Mouse (Mus musculus) cerebellum, adult 2 months (tissue): ENCODE results near the gene Rps6ka2.

Experiments used
- CTCF ChIP-seq: fragments of 200-500 bp; IDR thresholded peaks from 2 replicates; pipeline ENCODE4 v1.5.1; 2011; ENCODE audit warnings: low read depth, mild to moderate bottlenecking, control low read depth, low read length, moderate library complexity, borderline replicate concordance; ENCODE audit not compliant: insufficient read depth
- POLR2A ChIP-seq: fragments of 200-500 bp; IDR thresholded peaks from 2 replicates; pipeline ENCODE4 v1.6.1; 2011; ENCODE audit warnings: low read length, control low read depth, borderline replicate concordance; ENCODE audit not compliant: insufficient read depth

DNA sequence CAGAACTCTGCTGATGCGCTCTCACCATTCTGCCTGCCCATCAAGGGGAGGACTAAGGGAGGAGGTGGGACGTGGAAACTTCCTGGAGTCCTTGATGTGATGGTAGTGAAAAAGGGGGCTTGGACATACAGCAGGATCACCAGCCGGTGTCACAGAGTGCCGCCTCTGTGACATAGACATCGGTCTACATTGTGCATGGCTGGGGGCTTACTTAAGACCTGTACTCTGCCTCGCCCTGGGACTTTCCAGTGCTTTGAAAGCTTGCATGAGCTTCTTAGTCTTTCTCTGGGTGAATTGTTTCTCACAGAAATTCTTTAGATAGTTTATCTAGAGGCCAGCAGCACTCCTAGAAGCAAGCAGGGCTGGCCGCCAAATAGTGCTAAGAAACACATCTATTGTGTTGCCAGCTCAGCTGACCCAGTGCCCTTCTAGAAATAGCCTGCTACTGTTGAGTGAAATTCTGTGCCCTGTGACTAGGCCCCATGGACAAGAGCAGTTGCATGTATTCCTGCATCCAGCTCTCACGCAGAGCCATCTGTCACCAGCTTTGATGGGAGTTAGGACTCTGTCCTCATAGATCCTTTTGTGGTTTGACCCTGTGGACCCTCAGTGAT is 114.5 kb downstream of the Rps6ka2 start:
- TF ChIP-seq CTCF (no peak), POLR2A (no peak)
